ENCODE assay signal across 7 mouse cellular contexts in the genomic region with DNA sequence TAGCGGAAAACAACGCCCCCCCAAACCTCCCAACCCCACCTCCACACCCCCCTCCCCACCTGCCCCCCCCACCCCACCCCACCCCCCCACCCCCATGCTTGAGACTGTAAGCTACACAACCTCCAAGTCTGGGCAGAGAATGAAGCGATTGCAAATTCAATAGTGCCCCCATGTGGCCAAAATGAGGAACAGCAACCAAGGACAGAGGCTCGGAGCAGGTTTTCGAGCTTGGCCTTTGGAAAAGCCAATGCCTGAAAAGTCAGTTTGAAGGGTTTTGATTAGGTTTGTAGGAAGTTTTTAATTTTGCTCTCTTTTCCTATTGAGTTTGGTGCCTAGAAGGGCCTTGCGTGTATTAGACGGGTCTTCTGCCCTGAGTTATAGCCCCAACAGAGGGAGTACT. TPM values are rescaled to one million over a fixed set of nuclear protein-coding genes. Genes with fewer than 3 reads are reported as not detected.
DNase-seq lines count a peak whose midpoint lies in the region; ATAC-seq and TF ChIP-seq lines count a peak whose summit lies in the region.

No protein-coding gene starts in this region.

- peak; percentile 80 for TF ChIP-seq CTCF in Patski (IDR thresholded peaks at IDR 0.05)

- CTCF ChIA-PET in Patski (lab: Charles Lee), result interaction anchor here (0.9 to 1.4 kb wide), 3 partner anchors 9 to 94 kb away, joined by 3 to 7 read pairs (median 3); no protein-coding TSS in a partner anchor

- peaks cover 14% of the 10 kb centered on the region for H3K27me3 ChIP-seq in Patski

- peak; percentile 46 for DNase-seq in right cerebral cortex, adult 18-20 months
- DNase-seq in right cerebral cortex, postnatal 36 days (ENCODE audit: low spot score in 2 of 2), result no peak
- DNase-seq in Patski (ENCODE audit: low read depth, low spot score), result no peak
- peak; percentile 39 for DNase-seq in cerebellum, adult 11-12 months
- peak; percentile 38 for DNase-seq in gastrocnemius, postnatal 14 days
- DNase-seq in left cerebral cortex, postnatal 14 days (ENCODE audit: low spot score in 2 of 2), result peak; percentile 54 to 60
- peak; percentile 25 for DNase-seq in retina, adult 2 months (ENCODE audit: low read depth, low spot score)

- no peak for ATAC-seq in Patski

- POLR2A ChIA-PET in Patski (lab: Charles Lee), result no interaction called here

- in situ Hi-C loops in Patski (cut with MboI; ENCODE audit: low pct_unique_long_range_greater_than_20kb), result loop anchor here (10.0 kb wide), 1 partner anchor 240 kb away; no protein-coding TSS in a partner anchor

- intact Hi-C loops in gastrocnemius, postnatal 14 days (cut with DNase I; ENCODE audit: low total_unique reads), result loop anchor here (5.0 to 10.0 kb wide), 2 partner anchors 87 to 240 kb away; no protein-coding TSS in a partner anchor
- intact Hi-C loops in left cerebral cortex, postnatal 14 days (cut with DNase I), result loop anchor here (5.0 to 10.0 kb wide), 3 partner anchors 87 to 860 kb away; no protein-coding TSS in a partner anchor

RNA-seq across cellular contexts. Expression of a gene that starts 49.4 kb away (rescaled TPM):
- 5.1 TPM for polyA plus RNA-seq in Patski (2021)
- 1 to 10 TPM; 9.1 to 9.8 TPM for total RNA-seq in gastrocnemius, postnatal 14 days (2021)
- 10 to 100 TPM; 83.8 to 84.6 TPM for total RNA-seq in left cerebral cortex, postnatal 14 days (2021)

RNA-seq across cellular contexts. Expression of a gene that starts 53.5 kb away (rescaled TPM):
- 15.5 TPM for polyA plus RNA-seq in Patski (2021)
- 1 to 10 TPM; 4.3 to 5.3 TPM for total RNA-seq in gastrocnemius, postnatal 14 days (2021)
- 10 to 100 TPM; 22.8 to 23.7 TPM for total RNA-seq in left cerebral cortex, postnatal 14 days (2021)

Comparison
In these comparisons a context has a peak if more than half of its experiments do, and no peak if none do; other contexts are left out.
1. DNase-seq: peak in right cerebral cortex, adult 18-20 months (single experiment), cerebellum, adult 11-12 months (single experiment), gastrocnemius, postnatal 14 days (single experiment), left cerebral cortex, postnatal 14 days (2 of 2) and retina, adult 2 months (single experiment); none in right cerebral cortex, postnatal 36 days (0 of 2) and Patski (single experiment).
2. RNA of a gene that starts 49.4 kb away (total RNA-seq): 83.8 to 84.6 TPM in left cerebral cortex, postnatal 14 days; 9.1 to 9.8 TPM in gastrocnemius, postnatal 14 days; every median in the first group is over 4 times any median in the second.